Mouse (Mus musculus) monocyte, adult 2 months (primary cell): ENCODE data around the gene Sspn.

Source experiments
- DNase-seq, 2 experiments: peaks; one replicate each; pipeline ENCODE4 v3.0.0; 2022; ENCODE audit warnings: low spot score in 2 of 2, low read depth in 1 of 2

The Sspn gene

GRCm38 (mm10) chr6:146014312-146014711 is 82.9 kb downstream of the Sspn start:
- no peak for DNase-seq
